Comparison of ENCODE assay signal across 18 mouse cellular contexts in genomic region chr2:12746856-12747255, GRCm38 (mm10).
DNase-seq lines count a peak whose midpoint lies in the region; ATAC-seq and TF ChIP-seq lines count a peak whose summit lies in the region.
"Had no signal": no experiment of that assay in that cellular context is flagged by ENCODE, and none has a peak within 500 bp of the region (broad histone marks: within the 10 kb centered on the region; RNA-seq: fewer than 3 reads in every experiment).

No protein-coding gene starts in this region.

- peak overlapping the region; percentile 86 for H3K27ac ChIP-seq in heart, adult 2 months
- H3K27ac ChIP-seq in hindbrain, embryonic 12.5 days = no peak overlapping the region
- H3K27ac ChIP-seq in thymus, adult 2 months (ENCODE audit: control insufficient read depth, insufficient read depth, low read length) = no peak overlapping the region
- H3K27ac ChIP-seq: embryonic facial prominence, embryonic 10.5 days; forebrain, embryonic 13.5 days; hindbrain, postnatal 0 days; kidney, postnatal 0 days; neural tube, embryonic 12.5 days had no signal

- H3K4me3 ChIP-seq in heart, adult 2 months = no peak overlapping the region
- H3K4me3 ChIP-seq in hindbrain, embryonic 12.5 days = no peak overlapping the region
- H3K4me3 ChIP-seq in thymus, adult 2 months (ENCODE audit: control insufficient read depth, insufficient read depth, low read length) = no peak overlapping the region
- H3K4me3 ChIP-seq: embryonic facial prominence, embryonic 10.5 days; forebrain, embryonic 13.5 days; neural tube, embryonic 12.5 days had no signal

- H3K4me2 ChIP-seq in hindbrain, embryonic 12.5 days (replicated peaks) = no peak overlapping the region
- H3K4me2 ChIP-seq: forebrain, embryonic 13.5 days; neural tube, embryonic 12.5 days had no signal

- H3K36me3 ChIP-seq in heart, adult 2 months (ENCODE audit: control insufficient read depth, insufficient read depth, low read length) = peaks cover 5% of the 10 kb centered on the region; the same call in 1 of the 2 replicates
- H3K36me3 ChIP-seq in hindbrain, embryonic 12.5 days = no peaks in the 10 kb centered on the region
- no peaks in the 10 kb centered on the region for H3K36me3 ChIP-seq in thymus, adult 2 months (ENCODE audit: control insufficient read depth, insufficient read depth, low read length)
- H3K36me3 ChIP-seq: embryonic facial prominence, embryonic 10.5 days; neural tube, embryonic 12.5 days had no signal

- H3K79me2 ChIP-seq in heart, adult 2 months (replicated peaks; ENCODE audit: control insufficient read depth, insufficient read depth, low read length) = no peaks in the 10 kb centered on the region

- H3K27me3 ChIP-seq in heart, adult 2 months (ENCODE audit: control insufficient read depth, insufficient read depth, low read length) = no peaks in the 10 kb centered on the region
- no peaks in the 10 kb centered on the region for H3K27me3 ChIP-seq in hindbrain, embryonic 12.5 days
- no peaks in the 10 kb centered on the region for H3K27me3 ChIP-seq in thymus, adult 2 months (ENCODE audit: control insufficient read depth, insufficient read depth, low read length)
- H3K27me3 ChIP-seq: forebrain, embryonic 13.5 days; neural tube, embryonic 12.5 days had no signal

- TF ChIP-seq CTCF in heart, adult 2 months (IDR thresholded peaks at IDR 0.05) = no peak
- no peak for TF ChIP-seq CTCF in thymus, adult 2 months (IDR thresholded peaks at IDR 0.05; ENCODE audit: borderline replicate concordance, control insufficient read depth, extremely low read depth, insufficient read depth, low read length, poor library complexity)

- no peak for TF ChIP-seq EP300 in heart, adult 2 months (IDR thresholded peaks at IDR 0.05; ENCODE audit: insufficient read depth, low read depth, low read length)

- TF ChIP-seq POLR2A in heart, adult 2 months (IDR thresholded peaks at IDR 0.05; ENCODE audit: insufficient read depth, low read depth, low read length) = no peak
- no peak for TF ChIP-seq POLR2A in thymus, adult 2 months (IDR thresholded peaks at IDR 0.05; ENCODE audit: control insufficient read depth, extremely low read depth, insufficient read depth, low read length, poor library complexity)

- H3K4me1 ChIP-seq in heart, adult 2 months (ENCODE audit: control insufficient read depth, insufficient read depth, low read length) = peaks cover 1% of the 10 kb centered on the region
- no peaks in the 10 kb centered on the region for H3K4me1 ChIP-seq in hindbrain, embryonic 12.5 days
- H3K4me1 ChIP-seq in thymus, adult 2 months (replicated peaks; ENCODE audit: control insufficient read depth, insufficient read depth, low read length) = no peaks in the 10 kb centered on the region
- H3K4me1 ChIP-seq: embryonic facial prominence, embryonic 10.5 days; forebrain, embryonic 13.5 days; neural tube, embryonic 12.5 days had no signal

- 31% methylated on average over 1 of the region's 1 CpGs for WGBS in heart, adult 2 months
- WGBS in hindbrain, embryonic 12.5 days = 69% methylated on average over 1 of the region's 1 CpGs
- 87% methylated on average over 1 of the region's 1 CpGs for WGBS in thymus, adult 2 months

- H3K9me3 ChIP-seq in hindbrain, embryonic 12.5 days (replicated peaks) = no peaks in the 10 kb centered on the region
- H3K9me3 ChIP-seq: embryonic facial prominence, embryonic 10.5 days; forebrain, embryonic 13.5 days; neural tube, embryonic 12.5 days had no signal

- intact Hi-C loops in heart, adult 2 months (cut with DNase I) = no loop called here

- no peak for DNase-seq in heart, adult 2 months
- DNase-seq in heart, postnatal 4 days = no peak
- DNase-seq in right cerebral cortex, adult 18-20 months = peak; percentile 42
- DNase-seq in right cerebral cortex, postnatal 4 days = no peak
- peak; percentile 24 to 39 for DNase-seq in right cerebral cortex, adult 2 months (ENCODE audit: low spot score in 2 of 2)
- no peak for DNase-seq in thymus, adult 2 months
- DNase-seq: adrenal gland, adult 8-10 months; cerebellum, adult 11-12 months; cerebellum, postnatal 36 days; kidney, adult 11 months; liver; liver, postnatal 0 days had no signal

- no peak overlapping the region for H3K9ac ChIP-seq in heart, adult 2 months (ENCODE audit: low read depth, low read length)
- H3K9ac ChIP-seq in hindbrain, embryonic 12.5 days = no peak overlapping the region
- H3K9ac ChIP-seq: forebrain, embryonic 13.5 days; liver, postnatal 0 days; neural tube, embryonic 12.5 days had no signal

- no peak for ATAC-seq in hindbrain, embryonic 12.5 days (ENCODE audit: low FRiP score)
- ATAC-seq: forebrain, embryonic 13.5 days; hindbrain, postnatal 0 days; liver, postnatal 0 days had no signal

Comparison
In these comparisons a context has a peak if more than half of its experiments do, and no peak if none do; other contexts are left out.
1. DNase-seq: peak in right cerebral cortex, adult 18-20 months (single experiment) and right cerebral cortex, adult 2 months (2 of 2); none in heart, adult 2 months (0 of 2), heart, postnatal 4 days (single experiment), right cerebral cortex, postnatal 4 days (single experiment) and thymus, adult 2 months (single experiment).